Mouse (Mus musculus) inflammation-experienced regulatory T-cells, adult 6 months (primary cell): ENCODE results near the gene Kdf1. TPM values are rescaled to one million over a fixed set of nuclear protein-coding genes. Genes with fewer than 3 reads are reported as not detected.

Experiments
- ATAC-seq: one replicate; pipeline ENCODE4 v1.8.0; 2017
- polyA plus RNA-seq, 3 experiments: library from polyadenylated mRNA; unstranded; fragments of 100-300 nt; shearing (Covaris generic); gene quantifications; one replicate each; pipeline ENCODE4 v1.2.1; 2017

Kdf1 gene
- polyA plus RNA-seq: under 1 TPM in 2 of 3 experiments, not detected in 1; 0.41 to 0.48 TPM

GRCm38 (mm10) chr4:133518601-133519368 lies at the start of gene Kdf1:
Kdf1 (plus strand) TSS chr4:133518963.
- no peak for ATAC-seq

DNA sequence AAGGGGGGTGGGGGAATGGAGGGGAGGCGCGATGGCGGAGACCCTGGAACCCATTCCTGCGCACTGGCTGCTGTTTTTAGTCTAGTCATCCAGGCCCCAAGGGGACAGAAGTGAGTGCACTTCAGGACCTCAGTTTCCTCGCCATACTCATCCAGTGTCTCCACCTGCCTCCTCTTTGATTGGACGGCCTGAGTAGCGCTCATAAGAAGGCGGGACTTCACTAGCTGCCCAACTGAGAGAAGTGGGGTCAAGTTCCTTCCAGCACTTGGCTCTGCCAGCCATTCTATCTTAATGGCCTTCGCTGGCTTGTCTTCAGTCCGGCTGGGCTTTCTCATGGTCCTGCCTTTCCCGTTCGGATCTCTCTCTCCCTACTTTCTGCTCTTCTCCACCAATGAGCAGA lies 49.6 kb upstream of the Kdf1 start:
- ATAC-seq: no peak

DNA sequence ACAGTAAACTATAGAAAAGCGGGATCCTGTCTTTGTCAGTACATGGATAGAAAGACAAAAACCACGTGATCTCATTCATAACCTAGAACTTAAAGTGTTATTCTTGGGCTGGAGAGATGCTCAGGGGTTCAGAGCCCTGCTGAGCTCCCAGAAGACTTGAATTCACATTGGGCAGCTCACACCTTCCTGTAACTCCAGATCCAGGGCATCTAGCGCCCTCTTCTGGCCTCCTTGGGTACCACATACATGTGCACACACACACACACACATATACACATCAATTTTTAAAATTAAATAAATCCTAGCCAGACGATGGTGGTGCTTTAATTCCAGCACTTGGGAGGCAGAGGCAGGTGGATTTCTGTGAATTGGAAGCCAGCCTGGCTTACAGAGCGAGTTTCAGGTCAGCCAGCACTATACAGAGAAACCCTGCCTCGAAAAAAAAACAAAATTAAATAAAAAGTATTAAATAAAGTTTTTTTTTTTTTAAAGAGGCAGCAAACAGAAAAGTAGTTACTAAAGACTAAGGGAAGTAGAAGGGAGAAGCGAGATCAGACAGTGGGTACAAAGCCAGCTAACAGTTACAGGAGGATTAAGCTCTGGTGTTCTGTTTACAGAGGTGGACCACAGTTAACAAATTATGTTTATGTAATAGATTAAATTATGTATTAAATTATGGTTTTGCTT lies 47.5 kb upstream of the Kdf1 start:
- ATAC-seq: no peak

- ATAC-seq: no peak
These were observed 44.9 kb upstream of the Kdf1 start for GRCm38 (mm10) chr4:133473833-133474232.

GRCm38 (mm10) chr4:133479458-133480184 lies 39.1 kb upstream of the Kdf1 start, which contains the start of gene Tent5b:
Tent5b (plus strand) TSS chr4:133480132.
- peak; percentile 96 for ATAC-seq

DNA sequence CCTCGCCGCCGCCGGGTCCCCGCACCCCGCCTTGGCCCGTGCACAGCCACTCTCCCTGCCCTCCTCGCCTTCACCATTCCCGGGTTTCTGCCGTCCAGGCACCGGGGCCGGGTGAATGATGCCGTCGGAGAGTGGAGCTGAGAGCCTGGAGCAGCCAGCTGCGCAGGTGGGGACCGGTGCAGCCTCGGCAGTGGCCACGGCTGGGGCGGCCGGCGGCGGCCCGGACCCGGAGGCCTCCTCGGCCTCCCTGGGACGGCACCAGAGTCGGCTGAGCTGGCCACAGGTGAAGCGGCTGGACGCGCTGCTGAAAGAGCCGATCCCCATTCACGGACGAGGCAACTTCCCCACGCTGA lies 38.6 kb upstream of the Kdf1 start:
- no peak for ATAC-seq

DNA sequence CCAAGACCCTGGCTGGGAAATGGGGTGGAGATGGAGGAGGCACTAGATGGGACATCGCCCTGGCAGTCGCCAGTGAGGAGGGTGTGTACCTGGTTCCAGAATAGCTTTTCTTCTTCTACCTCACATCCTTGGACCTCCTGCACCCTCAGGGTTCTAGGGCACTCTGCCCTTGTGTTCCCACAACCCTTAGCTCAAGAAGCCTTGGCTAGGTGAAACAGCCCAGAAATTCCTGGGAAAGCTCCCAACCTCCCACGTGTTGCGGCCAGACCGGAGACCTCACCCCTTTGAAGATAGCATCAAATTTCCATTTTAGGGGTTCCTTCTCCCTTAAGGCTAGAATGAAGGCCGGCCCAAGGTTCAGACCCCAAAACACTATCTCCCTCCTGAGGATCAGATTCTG lies 38.0 kb upstream of the Kdf1 start:
- ATAC-seq: no peak

- ATAC-seq: no peak
These were observed 37.3 kb upstream of the Kdf1 start for GRCm38 (mm10) chr4:133481488-133481887.

DNA sequence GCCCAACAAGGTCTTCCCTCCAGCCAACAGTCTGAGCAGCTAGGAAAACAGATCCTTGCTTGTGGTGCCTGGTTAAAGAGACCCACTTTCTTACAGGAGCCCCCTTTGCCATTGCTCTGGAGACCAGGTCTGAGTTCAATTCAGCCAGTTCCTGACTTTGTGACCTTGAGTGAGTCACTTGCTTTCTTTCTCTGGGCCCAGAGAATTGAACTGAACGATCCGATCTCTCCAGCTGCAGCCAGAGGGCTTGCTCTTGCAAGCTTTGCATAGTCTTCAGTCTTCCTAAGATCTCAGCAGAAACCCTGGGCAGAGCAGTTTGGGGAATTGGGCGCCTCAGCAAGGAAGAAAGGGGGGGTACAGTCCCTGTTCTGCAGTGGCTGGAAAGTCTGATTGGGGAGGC lies 36.3 kb upstream of the Kdf1 start:
- ATAC-seq: no peak

DNA sequence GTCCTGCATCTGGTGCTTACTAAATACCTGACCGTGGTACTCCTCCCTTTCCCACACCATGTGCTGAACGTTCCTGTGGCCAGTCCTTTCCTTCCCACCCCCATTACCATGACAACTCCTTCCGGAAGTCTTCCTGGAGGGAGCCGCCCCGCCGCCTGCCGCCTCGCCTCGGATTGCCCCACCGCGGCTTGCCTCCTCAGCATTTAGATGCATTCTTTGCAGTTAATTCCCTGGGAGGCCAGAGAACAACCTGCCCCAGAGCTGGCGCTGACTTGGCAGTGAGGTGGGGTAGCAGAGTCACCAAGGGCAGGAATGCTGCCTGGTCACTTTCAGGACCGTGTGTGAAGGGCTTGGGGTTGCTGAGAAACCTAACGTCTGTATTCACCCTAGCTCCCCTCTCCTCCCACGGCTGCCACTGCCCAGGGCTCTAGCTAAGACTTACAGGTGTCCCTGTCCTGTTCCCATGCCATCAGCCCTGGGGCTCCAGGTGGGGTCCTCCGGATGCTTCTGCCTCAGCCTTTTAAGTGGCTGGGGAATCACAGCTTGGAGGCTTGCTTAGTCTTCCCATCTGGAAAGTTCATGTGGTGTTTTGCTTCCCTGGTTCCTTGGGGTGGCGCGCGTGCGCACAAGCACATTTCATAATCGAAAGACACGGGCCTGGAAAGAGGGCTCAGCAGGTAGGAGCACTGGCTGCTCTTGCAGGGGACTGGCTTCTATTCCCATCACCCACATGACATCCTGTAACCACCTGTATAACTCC lies 34.3 kb upstream of the Kdf1 start:
- ATAC-seq: no peak

DNA sequence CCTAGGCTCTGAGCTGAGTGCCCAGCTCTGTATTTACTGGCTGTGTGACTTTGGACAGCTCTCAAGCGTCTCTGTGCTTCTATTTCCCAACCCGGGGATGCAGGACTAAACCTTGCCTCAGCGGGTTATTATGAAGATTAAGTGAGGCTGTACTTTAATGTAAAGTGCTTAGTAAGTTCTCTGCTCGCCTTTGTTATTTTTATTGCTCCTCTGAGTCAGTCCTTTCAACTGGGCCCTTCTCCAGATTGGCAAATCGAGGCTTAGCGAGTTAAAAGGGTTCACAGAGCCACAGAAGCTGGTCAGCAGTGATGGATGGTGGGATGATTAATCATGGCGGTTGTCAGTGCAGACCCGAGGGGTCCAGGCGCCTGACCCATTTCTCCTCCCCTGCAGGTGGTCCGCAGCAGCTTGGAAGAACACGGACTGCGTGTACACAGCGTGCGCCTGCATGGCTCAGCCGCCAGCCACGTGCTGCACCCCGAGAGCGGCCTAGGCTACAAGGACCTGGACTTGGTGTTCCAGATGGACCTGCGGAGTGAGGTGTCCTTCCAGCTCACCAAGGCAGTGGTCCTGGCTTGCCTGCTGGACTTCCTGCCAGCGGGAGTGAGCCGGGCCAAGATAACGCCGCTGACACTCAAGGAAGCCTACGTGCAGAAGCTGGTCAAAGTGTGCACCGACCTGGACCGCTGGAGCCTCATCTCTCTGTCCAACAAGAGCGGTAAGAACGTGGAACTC lies 32.9 kb upstream of the Kdf1 start:
- ATAC-seq: no peak

DNA sequence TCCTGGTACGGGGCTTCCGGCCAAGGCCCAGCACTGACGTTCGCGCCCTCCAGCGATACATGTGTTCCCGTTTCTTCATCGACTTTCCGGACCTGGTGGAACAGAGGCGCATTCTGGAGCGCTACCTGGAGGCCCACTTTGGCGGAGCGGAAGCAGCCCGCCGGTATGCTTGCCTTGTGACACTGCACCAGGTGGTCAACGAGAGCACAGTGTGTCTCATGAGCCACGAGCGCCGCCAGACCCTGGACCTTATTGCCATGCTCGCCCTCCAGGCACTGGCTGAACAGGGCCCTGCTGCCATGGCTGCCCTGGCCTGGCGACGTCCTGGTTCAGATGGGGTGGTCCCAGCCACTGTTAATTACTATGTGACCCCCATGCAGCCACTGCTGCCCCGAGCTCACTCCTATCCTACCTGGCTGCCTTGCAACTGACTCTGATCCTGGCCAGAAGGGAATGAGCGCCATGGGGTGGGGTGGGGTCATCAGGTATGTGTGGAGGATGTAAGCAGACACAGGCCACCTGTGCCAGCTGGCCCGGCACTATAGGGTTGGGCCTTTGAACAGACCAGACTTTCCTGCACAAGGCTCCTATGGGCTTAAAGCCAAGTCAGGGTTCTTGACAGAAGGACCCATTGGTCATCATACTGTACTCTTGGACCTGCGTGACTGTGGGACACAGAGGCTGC lies 31.9 kb upstream of the Kdf1 start:
- no peak for ATAC-seq

DNA sequence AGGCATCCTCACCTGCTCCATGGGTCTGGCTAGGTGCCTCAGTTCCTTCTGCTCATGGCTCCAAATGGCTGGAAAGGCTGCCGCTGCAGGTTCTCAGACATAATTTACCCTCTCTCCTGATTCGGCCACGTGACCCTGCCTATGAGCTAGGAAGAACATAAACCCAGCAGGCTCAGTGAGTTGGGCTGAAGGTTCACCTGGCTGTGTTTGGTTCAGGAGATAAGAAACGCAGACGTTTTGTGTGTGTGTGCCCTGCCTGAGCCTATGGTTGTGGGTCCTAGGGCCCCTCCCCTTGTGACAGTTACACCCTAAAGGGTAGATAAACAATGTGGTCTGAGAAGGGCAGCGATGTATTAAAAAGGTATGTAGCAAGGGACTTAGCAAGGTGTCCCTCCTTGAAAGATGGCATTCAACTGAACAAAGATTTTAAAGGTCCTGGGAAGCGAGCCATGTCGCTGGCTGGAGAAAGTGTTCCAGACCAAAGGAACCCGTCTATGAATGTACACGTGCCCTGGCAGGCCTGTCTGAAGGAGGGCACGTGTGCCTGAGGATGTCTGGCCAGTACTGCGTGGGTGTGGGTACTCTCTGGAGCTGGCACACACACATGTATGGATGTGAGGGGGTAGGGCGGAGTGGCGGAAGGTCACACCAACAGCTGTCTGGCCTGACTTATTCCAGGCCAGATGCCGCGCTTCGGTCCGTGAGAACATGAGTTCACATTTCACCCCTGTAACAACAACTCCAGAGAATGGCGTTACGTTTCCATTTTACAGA lies 30.0 kb upstream of the Kdf1 start:
- no peak for ATAC-seq

DNA sequence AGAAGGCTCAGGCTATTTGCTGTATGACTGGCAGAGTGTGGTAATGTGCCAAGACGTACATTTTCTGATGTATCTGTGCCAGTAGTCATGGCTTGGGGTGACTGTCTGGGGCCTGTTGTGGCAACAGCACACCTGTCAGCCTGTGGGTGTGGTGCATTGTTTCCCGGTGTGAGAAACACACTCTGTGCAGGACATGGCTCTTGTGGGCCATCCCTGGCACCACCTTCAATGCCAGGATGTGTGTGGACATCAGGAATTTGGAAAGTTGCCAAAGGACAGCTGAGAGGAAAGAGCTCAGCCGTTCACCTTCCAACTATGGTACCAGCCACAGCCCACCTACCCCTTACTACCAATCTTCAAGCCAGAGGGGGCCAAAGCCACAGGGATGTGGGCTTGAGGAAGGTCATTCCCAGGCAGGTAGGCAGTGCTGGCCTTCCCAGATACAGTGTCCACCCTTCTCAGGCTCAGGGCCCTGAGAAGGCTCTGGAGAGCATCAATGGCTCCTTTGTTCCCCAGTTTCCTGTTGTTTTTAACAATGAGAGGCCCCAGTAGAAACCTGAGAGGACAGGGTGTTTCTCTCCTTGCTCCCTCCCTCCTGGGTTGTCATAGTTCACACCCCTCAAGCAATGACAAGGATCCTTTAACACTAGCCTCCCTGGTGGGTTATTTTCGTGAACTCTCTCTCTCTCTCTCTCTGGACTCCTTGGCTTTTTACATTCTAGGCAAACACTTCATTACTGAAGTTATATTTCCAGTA lies 29.1 kb upstream of the Kdf1 start:
- no peak for ATAC-seq

GRCm38 (mm10) chr4:133491800-133492199 lies 27.0 kb upstream of the Kdf1 start:
- ATAC-seq: no peak

DNA sequence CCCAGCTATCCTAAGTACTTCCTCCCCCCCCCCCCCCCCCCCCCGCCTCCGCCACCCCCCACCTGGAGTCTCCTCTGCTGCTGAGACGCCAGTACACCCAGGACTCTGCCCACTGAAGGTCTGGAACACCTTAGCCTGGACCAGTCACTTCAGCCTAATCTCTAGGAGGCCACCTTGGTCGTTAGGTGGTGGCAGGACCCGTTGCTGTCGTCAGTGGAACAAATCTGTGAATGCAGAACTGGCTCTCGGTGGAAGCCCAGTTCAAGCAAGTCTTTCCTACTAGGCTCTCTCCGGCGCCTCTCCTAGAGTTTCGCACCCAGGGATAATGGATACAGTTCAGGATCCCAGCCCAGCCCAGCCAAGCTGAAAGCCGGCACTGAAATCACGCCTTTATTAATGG lies 24.9 kb upstream of the Kdf1 start:
- no peak for ATAC-seq

DNA sequence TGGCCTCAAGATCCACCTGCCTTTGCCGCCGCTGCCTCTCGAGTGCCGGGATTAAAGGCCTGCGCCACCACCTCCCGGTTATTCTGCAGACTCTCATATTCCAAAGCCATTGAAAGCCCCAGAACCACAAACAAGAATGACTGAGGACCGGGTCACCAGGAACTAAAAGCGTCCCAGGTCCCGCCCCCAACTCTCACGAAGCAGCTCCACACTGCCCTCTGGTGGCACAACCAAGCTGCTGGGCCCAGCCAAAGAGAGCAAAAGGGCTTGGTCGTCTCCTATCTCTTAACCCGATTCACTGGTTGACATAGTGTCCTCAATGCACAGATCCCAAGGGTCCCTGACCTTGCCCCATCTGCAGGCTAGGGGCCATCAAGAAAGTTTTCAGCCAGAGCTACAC lies 24.3 kb upstream of the Kdf1 start:
- peak; percentile 85 for ATAC-seq

- no peak for ATAC-seq
These were observed 23.9 kb upstream of the Kdf1 start for GRCm38 (mm10) chr4:133494867-133495266.

- no peak for ATAC-seq
These were observed 23.1 kb upstream of the Kdf1 start for GRCm38 (mm10) chr4:133495711-133496110.
